Mouse (Mus musculus) small intestine, adult 2 months (tissue): Measurements from ENCODE around the gene Rcor1.

Experiments used
- CTCF ChIP-seq: fragments of 200-500 bp; IDR thresholded peaks from 2 replicates; pipeline ENCODE4 v1.5.1; 2012; ENCODE audit warnings: low read depth, mild to moderate bottlenecking, control low read depth, inconsistent platforms, low read length, moderate library complexity, mixed read lengths; ENCODE audit not compliant: insufficient replicate concordance, insufficient read length; ENCODE audit errors: extremely low read depth
- POLR2A ChIP-seq: fragments of 200-500 bp; IDR thresholded peaks from 2 replicates; pipeline ENCODE4 v1.6.1; 2012; ENCODE audit warnings: low read depth, mild to moderate bottlenecking, control low read depth, inconsistent platforms, low read length, moderate library complexity

GRCm38 (mm10) chr12:111097036-111097435 is 57.9 kb downstream of the Rcor1 start:
- TF ChIP-seq CTCF: no peak
- TF ChIP-seq POLR2A: no peak
